Mouse (Mus musculus) G1E (cell line): ENCODE measurements around the gene Chad. TPM values are rescaled to one million over a fixed set of nuclear protein-coding genes. Genes with fewer than 3 reads are reported as not detected.

ENCODE experiments used
- ATAC-seq: 2 replicates; pipeline ENCODE4 v1.8.0; 2016; ENCODE audit warnings: mild to moderate bottlenecking; ENCODE audit not compliant: insufficient number of reproducible peaks, poor library complexity, low FRiP score, severe bottlenecking; ENCODE audit errors: extremely low read depth
- DNase-seq: peaks from one replicate; pipeline ENCODE4 v3.0.0; 2012; ENCODE audit warnings: low spot score
- H3K27me3 ChIP-seq: 2 replicates; pipeline ENCODE4 v1.6.1; 2012; ENCODE audit warnings: mild to moderate bottlenecking, low read length, inconsistent platforms; ENCODE audit not compliant: insufficient read depth
- H3K36me3 ChIP-seq: replicated peaks from 2 replicates; pipeline ENCODE3; 2012; ENCODE audit warnings: mild to moderate bottlenecking, inconsistent platforms
- H3K4me1 ChIP-seq: 2 replicates; pipeline ENCODE4 v1.6.1; 2012; ENCODE audit warnings: low read depth, low read length, inconsistent platforms, mixed read lengths; ENCODE audit not compliant: insufficient read depth
- H3K4me3 ChIP-seq: 2 replicates; pipeline ENCODE4 v1.5.1; 2012; ENCODE audit warnings: low read depth, mild to moderate bottlenecking, inconsistent platforms, low read length, moderate library complexity, mixed read lengths
- H3K9me3 ChIP-seq: replicated peaks from 2 replicates; pipeline ENCODE4 v1.6.1; 2012; ENCODE audit warnings: inconsistent platforms
- CTCF ChIP-seq: IDR thresholded peaks from 2 replicates; pipeline ENCODE4 v1.5.1; 2012; ENCODE audit warnings: low read depth, low read length, inconsistent platforms, mixed read lengths
- GATA1 ChIP-seq: IDR thresholded peaks from 2 replicates; pipeline ENCODE4 v1.6.1; 2012; ENCODE audit warnings: borderline replicate concordance, low read length, inconsistent platforms, mixed read lengths
- GATA2 ChIP-seq: IDR thresholded peaks from 2 replicates; pipeline ENCODE4 v1.6.1; 2012; ENCODE audit warnings: low read depth, low read length, inconsistent platforms, borderline replicate concordance
- POLR2AphosphoS5 ChIP-seq: IDR thresholded peaks from 2 replicates; pipeline ENCODE4 v1.6.1; 2012; ENCODE audit warnings: low read depth, low read length, inconsistent platforms; ENCODE audit not compliant: insufficient replicate concordance
- TAL1 ChIP-seq: conservative IDR thresholded peaks from 2 replicates; pipeline ENCODE4 v1.6.1; 2012; ENCODE audit warnings: low read depth, low read length, inconsistent platforms, mixed read lengths
- polyA plus RNA-seq: library from polyadenylated mRNA; stranded (reverse); fragments of >175 nt; gene quantifications from 2 replicates; pipeline ENCODE4 v1.2.3, GENCODE M21; 2012
- total RNA-seq, 2 experiments: library from RNA; stranded (forward) in 1 of 2; stranded (reverse) in 1 of 2; fragments of 200-1000 nt in 1 of 2; fragments of >200 nt in 1 of 2; fragmentation: Nextera tagmentation in 1 of 2; gene quantifications; 2 replicates each; pipeline ENCODE4 v1.2.3; 2014 to 2017

Chad gene
- total and polyA plus RNA-seq, 3 experiments = 0.11 TPM; not detected in 2

DNA sequence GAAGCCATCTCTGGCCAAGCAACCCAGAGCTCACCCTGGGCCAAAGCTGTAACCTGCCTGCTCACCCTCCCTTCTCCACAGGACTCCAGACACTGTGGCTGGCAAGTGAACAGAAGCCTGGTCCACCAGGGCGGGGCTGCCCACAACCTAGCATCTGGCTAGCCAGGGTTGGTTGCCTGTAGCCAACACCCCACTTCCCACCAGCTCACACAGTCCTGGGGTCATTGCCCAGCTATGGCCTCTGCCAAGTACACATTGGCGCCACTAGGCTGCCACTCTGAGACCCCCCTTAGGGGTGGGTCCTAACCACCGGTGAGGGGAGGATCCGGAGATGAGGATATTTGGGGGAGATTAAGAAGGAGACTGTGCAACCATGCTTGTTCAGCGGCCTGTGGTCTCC is 1.0 kb upstream of the Chad start:
- DNase-seq = no peak
- no peak for TF ChIP-seq TAL1
- no peak for TF ChIP-seq GATA2
- TF ChIP-seq POLR2AphosphoS5 = no peak
- no peak for TF ChIP-seq GATA1
- TF ChIP-seq CTCF = no peak
- no peaks in the 10 kb centered on the region for H3K36me3 ChIP-seq
- H3K4me3 ChIP-seq = no peak overlapping the region
- peaks cover 30% of the 10 kb centered on the region; the same call in 1 of the 2 replicates for H3K27me3 ChIP-seq
- no peaks in the 10 kb centered on the region for H3K9me3 ChIP-seq
- no peaks in the 10 kb centered on the region for H3K4me1 ChIP-seq
- no peak for ATAC-seq

DNA sequence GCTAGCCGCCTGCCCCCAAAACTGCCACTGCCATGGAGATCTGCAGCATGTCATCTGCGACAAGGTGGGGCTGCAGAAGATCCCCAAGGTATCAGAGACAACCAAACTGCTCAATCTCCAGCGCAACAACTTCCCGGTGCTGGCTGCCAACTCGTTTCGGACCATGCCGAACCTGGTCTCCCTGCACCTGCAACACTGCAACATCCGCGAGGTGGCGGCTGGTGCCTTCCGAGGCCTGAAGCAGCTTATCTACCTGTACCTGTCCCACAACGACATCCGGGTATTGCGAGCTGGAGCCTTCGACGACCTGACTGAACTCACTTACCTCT is 268 bp downstream of the Chad start:
- no peaks in the 10 kb centered on the region for H3K9me3 ChIP-seq
- H3K4me1 ChIP-seq = no peaks in the 10 kb centered on the region
- H3K27me3 ChIP-seq = peaks cover 30% of the 10 kb centered on the region; the same call in 1 of the 2 replicates
- no peak for TF ChIP-seq GATA2
- TF ChIP-seq GATA1 = no peak
- no peak for TF ChIP-seq TAL1
- TF ChIP-seq POLR2AphosphoS5 = no peak
- TF ChIP-seq CTCF = no peak
- no peaks in the 10 kb centered on the region for H3K36me3 ChIP-seq
- H3K4me3 ChIP-seq = no peak overlapping the region
- no peak for DNase-seq
- no peak for ATAC-seq

DNA sequence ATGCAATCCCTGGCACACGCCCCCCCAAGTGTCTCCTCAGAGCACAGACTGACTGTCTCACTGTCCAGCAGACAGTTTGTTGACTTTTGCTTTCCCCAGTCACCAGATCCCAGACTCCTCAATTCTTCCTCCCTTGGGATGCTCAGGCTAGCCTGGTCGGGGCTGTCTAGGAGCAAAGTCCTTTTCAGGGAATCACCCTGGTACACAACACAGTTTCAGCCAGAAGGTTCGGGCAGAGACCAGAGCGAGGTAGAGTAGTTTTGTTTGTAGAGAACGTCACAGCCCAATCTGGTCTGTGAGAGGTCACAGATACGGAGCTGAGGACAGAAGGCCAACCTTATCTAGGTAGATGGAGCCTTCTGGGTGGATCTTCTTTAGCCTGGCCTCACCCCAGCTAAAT is 1.7 kb downstream of the Chad start:
- TF ChIP-seq POLR2AphosphoS5 (no peak), GATA2 (no peak), CTCF (no peak), TAL1 (no peak), GATA1 (no peak)
- Histone ChIP-seq H3K4me1 (no peaks in the 10 kb centered on the region), H3K27me3 (peaks cover 33% of the 10 kb centered on the region), H3K9me3 (no peaks in the 10 kb centered on the region), H3K36me3 (no peaks in the 10 kb centered on the region), H3K4me3 (no peak overlapping the region)
- DNase-seq (no peak), ATAC-seq (no peak)

DNA sequence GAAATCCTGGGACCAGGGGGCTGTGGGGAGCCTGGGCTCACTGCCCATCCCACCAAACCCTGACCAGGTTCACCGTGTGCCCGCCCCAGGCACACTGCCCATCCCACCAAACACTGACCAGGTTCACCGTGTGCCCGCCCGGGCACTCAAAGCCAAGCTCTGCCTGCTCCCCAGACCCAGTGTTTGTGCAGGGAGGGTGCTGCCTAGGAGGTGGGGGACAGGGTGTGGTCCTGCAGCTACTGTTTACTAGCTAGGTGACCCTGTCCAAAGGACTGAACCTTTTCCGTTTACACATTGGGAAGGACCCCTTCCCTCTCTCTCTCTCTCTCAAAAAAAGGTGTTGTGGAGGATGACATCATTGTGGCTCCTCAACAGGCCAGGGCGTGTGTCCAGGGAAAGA is 2.5 kb downstream of the Chad start:
- H3K4me1 ChIP-seq = no peaks in the 10 kb centered on the region

DNA sequence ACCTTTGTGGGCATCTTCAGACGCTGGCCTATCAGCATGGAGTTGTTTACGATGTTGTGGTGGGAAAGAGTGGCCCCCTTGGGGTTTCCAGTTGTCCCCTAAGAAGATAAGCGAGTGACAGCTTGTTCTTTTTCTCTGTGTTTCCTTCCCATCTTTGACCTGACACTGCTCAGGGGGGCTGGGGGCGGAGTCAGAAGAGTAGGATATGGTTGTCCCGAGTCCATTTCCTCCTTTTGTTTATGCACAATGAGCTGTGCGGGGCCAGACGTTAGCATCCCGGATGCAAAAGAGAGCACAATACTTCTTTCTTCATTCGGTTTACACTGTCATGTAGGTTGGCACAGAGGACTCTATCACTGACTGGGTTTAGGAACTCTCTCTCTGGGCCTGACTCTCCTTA is 5.8 kb downstream of the Chad start:
- H3K4me3 ChIP-seq = no peak overlapping the region
- no peak for ATAC-seq
- no peak for DNase-seq
- no peaks in the 10 kb centered on the region for H3K4me1 ChIP-seq
- H3K27me3 ChIP-seq = peaks cover 25% of the 10 kb centered on the region
- TF ChIP-seq GATA2 (no peak), CTCF (no peak)
- H3K9me3 ChIP-seq = no peaks in the 10 kb centered on the region
- H3K36me3 ChIP-seq = no peaks in the 10 kb centered on the region

More for the DNA sequence above, 2.5 kb downstream of the Chad start:
- no peak overlapping the region for H3K4me3 ChIP-seq
- TF ChIP-seq GATA1 (no peak), TAL1 (no peak), GATA2 (no peak), POLR2AphosphoS5 (no peak), CTCF (no peak)
- H3K36me3 ChIP-seq = no peaks in the 10 kb centered on the region
- H3K27me3 ChIP-seq = peaks cover 33% of the 10 kb centered on the region
- DNase-seq = no peak
- no peaks in the 10 kb centered on the region for H3K9me3 ChIP-seq
- ATAC-seq = no peak

DNA sequence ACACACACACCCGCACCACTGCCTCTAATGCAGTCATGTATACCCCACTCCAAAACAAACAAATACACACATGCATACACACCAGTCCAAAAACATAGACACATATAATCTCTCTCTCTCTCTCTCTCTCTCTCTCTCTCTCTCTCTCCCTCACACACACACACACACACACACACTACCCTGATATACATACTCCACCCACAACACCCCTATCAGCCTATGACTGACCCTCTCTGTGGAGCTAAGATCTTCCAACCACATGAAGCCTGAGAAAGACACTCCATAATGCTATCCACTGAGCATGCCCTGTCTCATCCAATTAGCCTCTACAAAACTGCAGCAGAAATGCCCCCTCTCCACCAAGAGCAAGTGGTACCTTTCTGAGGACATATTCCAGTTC is 7.0 kb downstream of the Chad start:
- Histone ChIP-seq H3K4me3 (no peak overlapping the region), H3K4me1 (no peaks in the 10 kb centered on the region), H3K9me3 (no peaks in the 10 kb centered on the region), H3K27me3 (peaks cover 16% of the 10 kb centered on the region), H3K36me3 (no peaks in the 10 kb centered on the region)
- ATAC-seq = no peak
- no peak for TF ChIP-seq CTCF
- TF ChIP-seq POLR2AphosphoS5 = no peak
- TF ChIP-seq GATA2 = no peak
- no peak for TF ChIP-seq GATA1
- no peak for TF ChIP-seq TAL1
- no peak for DNase-seq

DNA sequence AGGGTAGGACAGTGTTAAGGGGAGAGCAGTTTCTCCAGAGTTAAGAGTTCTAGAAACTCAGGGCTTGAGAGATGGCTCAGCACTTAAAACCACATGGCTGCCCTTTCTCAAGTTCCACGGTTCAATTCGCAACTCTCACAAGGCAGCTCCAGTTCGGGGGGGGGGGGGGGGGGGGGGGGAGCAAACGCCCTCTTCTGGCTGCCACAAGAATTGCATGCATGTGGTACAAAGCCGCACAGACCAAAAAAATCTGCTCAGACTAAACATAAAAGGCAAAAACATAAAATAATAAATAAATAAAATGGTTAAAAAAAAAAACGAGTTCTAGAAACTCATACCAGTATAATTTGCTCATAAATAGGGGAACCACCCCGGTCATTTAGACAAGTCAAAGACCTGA is 9.7 kb downstream of the Chad start:
- Histone ChIP-seq H3K4me1 (no peaks in the 10 kb centered on the region), H3K9me3 (no peaks in the 10 kb centered on the region), H3K27me3 (peaks cover 7% of the 10 kb centered on the region), H3K36me3 (no peaks in the 10 kb centered on the region), H3K4me3 (no peak overlapping the region)
- ATAC-seq (no peak), DNase-seq (no peak)
- TF ChIP-seq TAL1 = no peak
- TF ChIP-seq POLR2AphosphoS5 = no peak
- no peak for TF ChIP-seq GATA2
- TF ChIP-seq CTCF = no peak
- no peak for TF ChIP-seq GATA1
